Mouse (Mus musculus): ENCODE measurements around the gene Wasf2.
"Not testable (repeated sequence)": the region's sequence is repeated elsewhere in the genome, so short reads cannot be mapped to it uniquely, and the experiment has no call there.

The Wasf2 gene

DNA sequence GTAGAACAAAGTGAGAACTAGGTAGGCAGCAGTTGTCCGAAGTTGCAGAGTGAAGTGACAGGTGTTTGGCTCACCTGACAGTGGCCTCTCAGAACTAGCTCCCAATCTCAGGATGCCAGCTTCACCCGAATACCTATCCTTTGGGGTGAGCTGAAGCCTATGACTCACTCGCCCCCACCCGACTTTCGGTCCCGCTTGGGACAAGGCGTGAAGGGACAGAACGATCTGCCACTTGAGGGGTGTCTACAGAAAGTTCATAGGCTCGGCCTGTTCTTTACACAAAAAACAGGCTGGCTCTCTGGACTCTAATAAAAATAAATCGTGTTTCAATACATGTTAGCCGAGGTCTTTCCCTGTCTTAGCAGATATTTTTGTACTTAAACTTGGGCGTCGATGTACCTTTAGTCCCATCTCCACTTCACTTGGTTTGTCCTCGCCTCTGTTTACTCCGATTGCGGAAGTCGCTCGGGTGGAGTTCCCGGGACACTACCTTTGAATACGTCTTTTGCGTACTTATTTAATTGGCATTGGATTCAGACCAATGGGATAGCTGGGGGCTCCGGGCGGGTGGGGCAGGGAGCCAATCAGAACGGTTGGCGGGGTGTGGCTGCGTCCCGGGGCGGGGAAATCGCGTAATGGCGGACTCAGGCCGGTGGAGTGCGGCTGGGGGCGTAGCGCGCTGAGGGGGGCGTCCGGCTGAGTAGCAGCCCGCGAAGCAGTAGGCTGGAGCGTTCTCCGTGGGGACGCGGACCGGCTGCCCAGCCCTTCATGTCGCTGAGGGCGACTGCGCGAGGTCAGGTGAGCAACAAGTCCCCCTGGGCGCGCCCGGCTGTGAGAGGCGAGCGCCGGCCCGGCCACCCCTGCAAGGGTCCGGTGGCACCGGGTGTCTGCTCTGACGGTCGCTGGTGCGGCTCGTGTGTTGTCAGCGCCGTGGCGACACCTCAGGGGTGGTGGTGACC, at the start of gene Wasf2:
TSS of gene Wasf2 (plus strand) at position 575 of the 959 bp plus-strand sequence.
- DNase-seq, result peak; percentile 85

GRCm38 (mm10) chr4:133080862-133081261, 49.4 kb upstream of the Wasf2 start:
- DNase-seq, result no peak

GRCm38 (mm10) chr4:133082216-133082773, 48.0 kb upstream of the Wasf2 start:
- DNase-seq, result no peak

- DNase-seq, result peak; percentile 85
These were observed 46.1 kb upstream of the Wasf2 start for GRCm38 (mm10) chr4:133083991-133084861.

DNA sequence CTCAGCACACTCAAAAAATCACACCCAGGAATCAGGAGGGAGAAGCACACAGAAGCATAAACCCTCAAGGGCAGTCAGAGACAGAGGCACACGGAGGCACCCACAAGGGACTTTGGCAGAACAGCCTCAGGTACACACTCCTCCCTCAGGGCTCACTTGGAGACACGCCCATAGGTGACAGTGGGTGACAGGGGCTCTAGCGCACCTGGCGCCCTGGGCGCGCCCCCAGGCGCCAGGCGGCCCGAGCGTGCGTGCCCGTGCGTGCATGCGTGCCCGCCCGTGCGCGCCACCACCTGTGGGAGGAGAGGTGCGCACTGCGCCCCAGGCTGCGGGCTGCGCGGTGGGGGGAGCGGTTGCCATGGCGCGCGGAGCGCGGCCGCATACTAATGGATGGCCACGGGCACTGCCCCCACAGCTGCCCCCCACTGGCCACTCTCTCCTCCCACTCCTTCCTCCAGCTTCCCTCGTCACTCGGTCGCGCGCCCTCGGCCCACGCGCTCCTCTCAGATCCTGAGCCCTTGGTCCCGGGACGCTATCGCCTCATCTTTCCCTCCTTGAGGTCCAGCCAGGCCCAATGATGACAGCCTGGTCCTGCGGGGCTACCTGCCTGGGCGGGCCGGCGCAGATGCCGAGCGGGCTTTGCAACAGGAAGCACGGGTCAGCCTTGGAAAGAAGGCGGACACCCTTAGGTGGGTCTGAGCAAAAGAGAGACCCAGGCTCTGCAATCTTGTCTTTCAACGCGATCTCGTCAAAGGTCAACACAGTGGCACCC, 45.1 kb upstream of the Wasf2 start:
- DNase-seq, result peak; percentile 73

- DNase-seq, result no peak
These were observed 44.4 kb upstream of the Wasf2 start for GRCm38 (mm10) chr4:133085783-133086342.

DNA sequence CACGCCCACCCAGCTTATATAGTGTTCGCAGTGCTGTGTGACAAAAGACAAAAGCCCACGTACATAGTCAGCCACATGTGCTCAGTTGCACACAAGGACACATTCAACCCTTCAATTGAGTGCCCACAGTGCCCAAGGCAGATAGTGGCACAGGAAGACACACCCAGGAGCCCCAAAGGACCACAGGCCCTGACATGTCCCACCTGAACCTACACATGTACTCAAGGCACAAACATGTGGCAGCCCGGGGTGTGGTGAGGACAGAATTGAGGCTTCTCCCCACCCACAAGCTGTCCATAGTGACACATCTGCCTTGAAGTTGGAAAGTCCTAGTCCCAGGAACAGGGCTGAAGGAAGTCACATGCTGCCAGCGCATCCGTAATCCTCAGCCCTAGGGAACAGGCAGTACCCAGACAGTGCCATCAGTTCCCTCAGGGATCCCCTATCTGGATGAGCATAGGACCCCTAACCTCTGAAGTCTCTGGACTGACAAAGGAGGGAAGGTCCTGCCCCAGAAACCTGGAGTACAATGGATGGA, 43.1 kb upstream of the Wasf2 start:
- no peak for DNase-seq

DNA sequence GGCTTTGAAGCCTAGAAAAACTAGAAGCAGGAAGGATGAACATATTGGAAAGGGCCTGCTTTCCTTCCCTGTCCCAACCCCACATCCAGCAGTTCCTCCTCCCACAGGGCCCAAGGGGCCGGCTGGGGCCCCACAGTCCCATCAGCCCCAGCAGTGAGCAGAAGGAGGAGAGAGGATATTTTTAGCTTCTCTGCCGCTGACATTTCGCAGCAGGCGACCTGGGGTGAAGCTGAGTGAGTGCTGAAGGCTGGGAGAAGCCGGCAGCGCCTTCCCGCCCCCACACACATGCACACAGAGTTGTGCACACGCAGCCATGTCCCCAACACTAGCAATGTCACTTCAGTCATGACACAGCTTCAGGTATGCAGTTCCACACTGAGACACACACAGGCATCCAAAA, 42.5 kb upstream of the Wasf2 start:
- no peak for DNase-seq

- no peak for DNase-seq
These were observed 41.0 kb upstream of the Wasf2 start for GRCm38 (mm10) chr4:133089319-133089718.

DNA sequence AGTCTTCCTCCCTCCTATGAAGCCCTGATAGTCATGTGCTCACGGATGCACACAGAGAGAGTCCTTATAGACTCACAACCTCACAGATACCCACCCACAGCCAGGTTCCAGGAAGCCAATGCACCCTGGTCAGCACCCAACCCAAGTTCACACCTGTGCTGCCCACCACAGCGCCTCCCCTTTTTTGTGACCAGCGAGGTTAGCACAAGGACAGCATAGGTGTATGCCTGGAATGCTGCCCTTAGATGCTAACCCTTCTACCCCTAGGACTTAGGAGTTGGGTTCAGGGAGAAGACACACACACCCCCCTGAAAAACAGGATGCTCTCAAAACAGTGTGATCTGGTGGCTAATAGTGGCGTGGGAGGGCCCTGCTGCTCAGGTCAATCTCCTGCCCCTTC, 40.5 kb upstream of the Wasf2 start:
- DNase-seq, result no peak

DNA sequence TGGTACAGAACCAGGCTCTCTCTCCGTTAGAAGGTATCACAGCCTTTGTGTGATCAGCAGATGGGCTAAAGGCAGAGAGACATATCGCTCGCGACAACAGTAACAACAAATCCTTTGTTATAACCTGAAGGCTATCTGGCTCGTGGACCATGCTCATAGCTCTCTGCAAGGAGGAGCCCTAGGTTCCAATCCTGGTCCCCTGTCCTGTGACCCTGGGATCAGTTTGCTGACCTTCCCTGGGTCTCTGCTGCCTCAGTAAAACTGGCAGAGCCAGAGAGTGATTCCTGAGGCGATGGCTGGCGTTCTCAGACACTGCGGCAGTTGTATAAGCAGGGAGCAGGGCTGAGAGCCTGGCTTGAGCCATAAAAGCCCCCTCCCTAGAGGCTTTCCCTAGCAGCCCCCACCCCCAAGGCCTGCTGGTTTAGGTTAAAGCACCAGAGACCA, 40.0 kb upstream of the Wasf2 start:
- no peak for DNase-seq

DNA sequence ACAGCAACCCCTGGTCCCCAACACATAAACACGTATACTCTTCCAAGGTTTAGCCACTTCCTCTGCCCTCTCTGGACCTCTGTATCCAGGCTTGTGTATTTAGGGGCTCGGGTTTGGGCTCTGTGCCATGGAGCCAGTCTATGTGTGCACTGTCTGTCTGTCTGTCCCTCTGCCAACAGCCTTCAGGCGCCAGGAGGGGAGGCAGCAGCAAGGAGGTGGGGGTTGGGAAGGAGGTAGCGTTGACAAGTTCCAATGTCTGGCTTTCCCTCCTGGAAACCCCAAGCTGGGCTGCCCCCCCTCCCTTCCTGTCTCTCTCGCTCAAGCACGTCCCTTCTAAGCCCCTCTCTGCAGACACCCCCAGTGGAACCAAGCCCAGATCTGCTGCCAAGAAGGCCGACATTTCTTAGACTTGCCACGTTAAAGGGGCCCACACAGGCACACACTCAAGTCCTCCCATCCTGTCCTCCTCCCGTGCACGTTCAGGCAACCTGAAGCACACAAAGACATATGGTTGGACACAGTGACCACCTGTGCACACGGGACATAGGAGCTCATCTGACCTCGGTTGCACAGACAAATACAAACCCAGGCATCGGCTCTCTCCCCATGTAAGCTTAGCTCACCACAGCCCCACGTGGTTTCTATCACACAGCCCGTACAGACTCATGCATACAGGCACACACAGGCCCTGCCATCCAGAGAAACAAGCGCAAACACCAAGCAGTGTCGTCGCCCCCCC, 39.4 kb upstream of the Wasf2 start:
- DNase-seq, result peak; percentile 64

GRCm38 (mm10) chr4:133091459-133091785, 38.9 kb upstream of the Wasf2 start:
- DNase-seq, result no peak

- peak; percentile 56 for DNase-seq
These were observed 37.8 kb upstream of the Wasf2 start for GRCm38 (mm10) chr4:133092453-133092901.

DNA sequence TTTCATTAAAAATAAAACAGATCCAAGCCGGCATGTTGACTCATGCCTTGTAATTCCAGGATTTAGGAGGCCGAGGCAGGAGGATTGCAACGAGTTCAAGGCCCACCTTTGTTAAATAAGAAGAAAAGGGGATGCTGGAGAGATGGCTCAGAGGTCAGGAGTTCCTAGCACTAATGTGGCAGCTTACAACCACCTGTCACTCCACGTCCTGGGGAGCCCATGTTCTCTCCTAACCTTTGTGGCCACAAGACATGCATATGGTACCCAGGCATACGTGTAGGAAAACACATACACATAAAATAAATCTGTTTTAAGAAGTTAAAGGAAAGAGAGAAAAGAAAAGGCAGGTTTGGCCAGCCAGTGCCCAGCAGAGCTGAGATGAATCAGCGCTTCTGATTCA, 37.2 kb upstream of the Wasf2 start:
- DNase-seq, result no peak

GRCm38 (mm10) chr4:133093481-133094033, 36.7 kb upstream of the Wasf2 start:
- DNase-seq, result no peak

GRCm38 (mm10) chr4:133094255-133094654, 36.0 kb upstream of the Wasf2 start:
- no peak for DNase-seq

DNA sequence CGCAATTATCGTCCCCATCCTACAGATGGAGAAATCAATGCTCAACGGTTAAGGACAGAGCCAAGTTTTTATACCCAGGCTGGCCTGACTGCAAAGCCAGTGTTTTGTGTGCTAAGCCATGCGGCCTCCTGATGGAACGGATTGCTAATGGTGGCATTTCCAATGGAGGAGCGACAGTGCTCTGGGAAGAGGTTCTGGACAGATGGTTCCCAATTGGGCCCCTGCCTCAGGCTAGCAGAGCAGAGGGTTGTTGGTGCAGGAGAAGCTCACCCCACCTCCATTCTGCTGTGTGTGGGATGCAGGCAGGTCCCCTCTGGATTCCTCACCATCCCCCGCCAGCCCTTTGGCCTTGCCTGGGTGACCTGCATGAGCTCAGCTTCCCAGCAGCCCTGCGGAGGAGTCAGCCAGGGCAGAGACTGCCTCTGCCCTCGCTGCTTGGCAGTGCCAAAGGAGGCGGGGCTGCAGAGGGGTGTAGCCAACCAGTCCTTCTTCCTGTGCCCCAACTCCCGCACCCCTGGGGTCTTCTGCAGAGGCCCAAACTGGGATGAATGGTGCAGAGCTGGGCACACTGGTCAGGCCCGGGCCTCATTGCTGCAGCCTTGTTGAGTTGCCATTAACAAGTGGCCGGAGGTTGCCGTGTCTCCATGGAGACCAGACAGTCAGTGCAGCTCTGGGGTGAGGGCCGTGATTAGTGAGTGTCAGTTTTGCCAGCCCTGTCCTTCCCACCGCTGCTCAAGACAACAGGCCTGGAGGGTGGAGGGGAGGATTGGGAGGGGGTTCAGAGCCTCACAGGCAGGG, 35.2 kb upstream of the Wasf2 start:
- DNase-seq, result peak; percentile 90

DNA sequence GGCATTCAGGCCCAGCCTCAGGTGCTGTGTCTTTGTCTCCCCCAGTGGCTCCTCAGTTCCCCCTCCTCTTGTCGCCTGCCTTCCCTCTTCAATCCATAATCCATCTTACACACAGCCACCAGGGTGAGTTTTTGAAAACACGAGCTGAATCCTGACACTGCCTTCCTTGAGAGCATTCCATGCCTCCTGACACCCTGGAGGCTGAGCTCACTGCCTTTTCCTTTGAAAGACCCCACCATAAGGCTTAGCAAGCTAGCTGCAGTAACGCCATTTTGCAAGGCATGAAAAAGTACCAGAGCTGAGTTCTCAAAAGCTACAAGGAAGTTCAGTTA, 34.6 kb upstream of the Wasf2 start:
- peak; percentile 60 for DNase-seq

- DNase-seq, result not testable (repeated sequence)
These were observed 33.6 kb upstream of the Wasf2 start for GRCm38 (mm10) chr4:133096671-133097070.

All from cerebellum, adult 11-12 months (tissue).